Mouse (Mus musculus): ENCODE measurements at regions not wholly inside any gene's neighbourhood (a gene's known extent, or its start where the extent isn't known, plus 50 kb on each side); places are given as distances from the start of the nearest gene placed in this dataset.

- Histone ChIP-seq H3K4me1 (replicated peaks; ENCODE audit: control insufficient read depth, insufficient read depth) (no peaks in the 10 kb centered on the region; the same call in 1 of the 2 replicates), H3K27ac (replicated peaks) (no peak overlapping the region), H3K9me3 (ENCODE audit: control insufficient read depth, low read length) (no peaks in the 10 kb centered on the region), H3K36me3 (ENCODE audit: control insufficient read depth, insufficient read depth, low read length) (no peaks in the 10 kb centered on the region), H3K27me3 (ENCODE audit: control insufficient read depth, insufficient read depth, low read length) (no peaks in the 10 kb centered on the region), H3K4me3 (ENCODE audit: low read depth, low read length) (no peak overlapping the region), H3K9ac (ENCODE audit: low read length) (no peak overlapping the region), H3K4me2 (replicated peaks; ENCODE audit: low read depth) (no peak overlapping the region)
- TF ChIP-seq CTCF (IDR thresholded peaks at IDR 0.05; ENCODE audit: low read depth) (no peak), EP300 (optimal IDR thresholded peaks at IDR 0.05) (no peak)
- peak; percentile 38; the same call in 1 of the 2 replicates for ATAC-seq (ENCODE audit: low FRiP score, low TSS enrichment)
- 70% methylated on average over 5 of the region's 5 CpGs for WGBS
- no peak for DNase-seq (ENCODE audit: low spot score)
Measured at GRCm38 (mm10) chr16:25052917-25053343, 233.7 kb upstream of the Tprg start.

- 90% methylated on average over 2 of the region's 2 CpGs for WGBS
- TF ChIP-seq CTCF (IDR thresholded peaks at IDR 0.05; ENCODE audit: low read depth) (no peak), EP300 (optimal IDR thresholded peaks at IDR 0.05) (no peak)
- Histone ChIP-seq H3K36me3 (ENCODE audit: control insufficient read depth, insufficient read depth, low read length) (no peaks in the 10 kb centered on the region), H3K4me1 (replicated peaks; ENCODE audit: control insufficient read depth, insufficient read depth) (peaks cover 4% of the 10 kb centered on the region; the same call in 1 of the 2 replicates), H3K27ac (replicated peaks) (no peak overlapping the region), H3K4me2 (replicated peaks; ENCODE audit: low read depth) (no peak overlapping the region), H3K27me3 (ENCODE audit: control insufficient read depth, insufficient read depth, low read length) (no peaks in the 10 kb centered on the region), H3K9me3 (ENCODE audit: control insufficient read depth, low read length) (no peaks in the 10 kb centered on the region), H3K9ac (ENCODE audit: low read length) (no peak overlapping the region), H3K4me3 (ENCODE audit: low read depth, low read length) (no peak overlapping the region)
- no peak for DNase-seq (ENCODE audit: low spot score)
- no peak for ATAC-seq (ENCODE audit: low FRiP score, low TSS enrichment)
Measured at GRCm38 (mm10) chr16:25054304-25054703, 232.3 kb upstream of the Tprg start.

- Histone ChIP-seq H3K4me2 (replicated peaks; ENCODE audit: low read depth) (no peak overlapping the region), H3K4me3 (ENCODE audit: low read depth, low read length) (no peak overlapping the region), H3K36me3 (ENCODE audit: control insufficient read depth, insufficient read depth, low read length) (no peaks in the 10 kb centered on the region), H3K9me3 (ENCODE audit: control insufficient read depth, low read length) (no peaks in the 10 kb centered on the region), H3K4me1 (replicated peaks; ENCODE audit: control insufficient read depth, insufficient read depth) (peaks cover 10% of the 10 kb centered on the region), H3K27me3 (ENCODE audit: control insufficient read depth, insufficient read depth, low read length) (no peaks in the 10 kb centered on the region), H3K9ac (ENCODE audit: low read length) (no peak overlapping the region), H3K27ac (replicated peaks) (no peak overlapping the region)
- DNase-seq (ENCODE audit: low spot score) (no peak), ATAC-seq (ENCODE audit: low FRiP score, low TSS enrichment) (no peak)
- no peak for TF ChIP-seq EP300 (optimal IDR thresholded peaks at IDR 0.05)
- TF ChIP-seq CTCF (IDR thresholded peaks at IDR 0.05; ENCODE audit: low read depth), result no peak
- 73% methylated on average over 9 of the region's 9 CpGs for WGBS
Measured at GRCm38 (mm10) chr16:25055376-25055775, 231.2 kb upstream of the Tprg start.

DNA sequence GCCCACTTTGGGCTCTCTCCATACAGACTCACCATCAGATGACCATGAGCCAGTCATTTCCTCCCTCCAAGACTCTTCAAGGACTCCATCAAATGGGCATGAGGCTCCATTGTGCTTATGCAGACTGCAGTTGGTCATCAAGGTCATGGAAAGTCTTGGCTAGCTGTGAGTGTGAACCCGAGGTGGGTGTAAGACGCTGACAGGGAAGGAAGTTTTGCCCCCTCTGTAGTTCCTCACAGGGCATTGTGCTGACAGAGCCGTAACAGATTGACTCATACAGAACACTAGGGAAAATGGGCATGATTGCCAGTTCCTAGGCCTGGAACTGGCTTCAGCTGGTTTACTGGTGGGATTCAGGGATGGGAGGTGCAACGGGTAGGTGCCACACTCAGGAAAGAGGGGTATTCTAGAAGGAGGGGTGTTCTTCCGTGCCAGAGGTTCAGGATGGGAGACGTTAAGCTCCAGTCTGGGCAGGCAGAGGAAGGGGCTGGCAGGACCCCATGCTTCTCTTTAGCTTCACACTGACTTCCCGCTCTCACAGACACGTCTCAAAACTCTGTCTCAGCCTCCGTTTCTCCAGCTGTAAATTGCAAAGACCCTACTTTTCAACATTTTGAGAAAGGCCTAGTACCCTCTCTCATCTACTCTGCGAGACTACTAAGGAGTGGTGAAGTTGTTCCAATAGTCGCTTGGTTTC lies 228.4 kb upstream of the Tprg start:
- no peak for DNase-seq (ENCODE audit: low spot score)
- peak overlapping the region; percentile 41; the same call in 1 of the 2 replicates for H3K4me3 ChIP-seq (ENCODE audit: low read depth, low read length)
- TF ChIP-seq CTCF (IDR thresholded peaks at IDR 0.05; ENCODE audit: low read depth) (no peak), EP300 (optimal IDR thresholded peaks at IDR 0.05) (no peak)
- peak overlapping the region; percentile 54 for H3K4me2 ChIP-seq (replicated peaks; ENCODE audit: low read depth)
- H3K27ac ChIP-seq (replicated peaks), result peak overlapping the region; percentile 96
- H3K4me1 ChIP-seq (replicated peaks; ENCODE audit: control insufficient read depth, insufficient read depth), result peaks cover 10% of the 10 kb centered on the region
- no peaks in the 10 kb centered on the region for H3K36me3 ChIP-seq (ENCODE audit: control insufficient read depth, insufficient read depth, low read length)
- H3K27me3 ChIP-seq (ENCODE audit: control insufficient read depth, insufficient read depth, low read length), result no peaks in the 10 kb centered on the region
- WGBS, result 41% methylated on average over 11 of the region's 11 CpGs
- peak overlapping the region; percentile 64; the same call in 1 of the 2 replicates for H3K9ac ChIP-seq (ENCODE audit: low read length)
- ATAC-seq (ENCODE audit: low FRiP score, low TSS enrichment), result no peak
- no peaks in the 10 kb centered on the region for H3K9me3 ChIP-seq (ENCODE audit: control insufficient read depth, low read length)

DNA sequence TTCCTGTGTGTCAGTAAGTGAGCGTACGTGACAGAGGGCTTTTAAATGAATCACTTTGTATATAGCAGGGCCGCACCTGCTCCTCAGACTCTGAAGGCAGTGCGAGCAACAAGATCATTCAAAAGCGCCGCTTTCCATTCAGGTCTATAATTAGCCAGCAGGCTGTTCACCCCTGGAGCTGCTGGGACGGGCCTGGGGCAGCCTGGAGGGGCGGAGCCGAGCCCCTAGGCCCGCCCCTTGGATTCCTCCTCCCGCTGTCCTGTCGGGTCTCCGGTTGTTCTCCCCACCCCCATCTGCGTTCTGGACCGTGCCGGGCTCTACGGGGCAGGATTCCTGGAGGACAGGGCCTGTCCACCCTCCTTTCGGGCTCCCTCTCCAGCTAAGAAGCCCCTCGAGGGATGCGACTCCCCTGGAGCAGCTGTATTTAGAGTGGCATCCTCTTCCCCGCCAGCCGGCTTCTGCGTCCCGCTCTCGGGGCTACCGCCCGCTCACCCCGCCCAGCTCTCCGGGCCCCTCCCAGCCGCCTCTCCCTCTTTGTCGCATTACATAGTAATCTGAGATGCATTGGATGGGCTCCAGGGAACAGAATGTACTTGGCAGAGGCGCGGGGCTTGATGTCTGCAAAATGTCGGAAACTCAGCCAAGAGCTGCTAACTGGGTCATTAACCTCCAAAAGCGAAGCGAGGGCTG lies 227.7 kb upstream of the Tprg start:
- WGBS, result under 1% methylated on average over 36 of the region's 36 CpGs
- H3K36me3 ChIP-seq (ENCODE audit: control insufficient read depth, insufficient read depth, low read length), result no peaks in the 10 kb centered on the region
- peak overlapping the region; percentile 64 for H3K9ac ChIP-seq (ENCODE audit: low read length)
- DNase-seq (ENCODE audit: low spot score) (peak; percentile 93), ATAC-seq (ENCODE audit: low FRiP score, low TSS enrichment) (peak; percentile 95)
- H3K4me2 ChIP-seq (replicated peaks; ENCODE audit: low read depth), result peak overlapping the region; percentile 54
- no peaks in the 10 kb centered on the region for H3K9me3 ChIP-seq (ENCODE audit: control insufficient read depth, low read length)
- peak overlapping the region; percentile 96 for H3K27ac ChIP-seq (replicated peaks)
- TF ChIP-seq EP300 (optimal IDR thresholded peaks at IDR 0.05), result peak; percentile 99
- no peak for TF ChIP-seq CTCF (IDR thresholded peaks at IDR 0.05; ENCODE audit: low read depth)
- no peaks in the 10 kb centered on the region for H3K27me3 ChIP-seq (ENCODE audit: control insufficient read depth, insufficient read depth, low read length)
- H3K4me3 ChIP-seq (ENCODE audit: low read depth, low read length), result peak overlapping the region; percentile 41
- peaks cover 10% of the 10 kb centered on the region for H3K4me1 ChIP-seq (replicated peaks; ENCODE audit: control insufficient read depth, insufficient read depth)
